ENCODE assay signal across 24 mouse cellular contexts in genomic region chr11:14798314-14798713, GRCm38 (mm10).
"Had no signal": no experiment of that assay in that cellular context is flagged by ENCODE, and none has a peak within 500 bp of the region (broad histone marks: within the 10 kb centered on the region; RNA-seq: fewer than 3 reads in every experiment).

No protein-coding gene starts in this region.

- H3K27ac ChIP-seq: heart, adult 2 months; heart, embryonic 13.5 days; heart, embryonic 15.5 days; kidney, embryonic 15.5 days; kidney, postnatal 0 days; left cerebral cortex, adult 2 months; limb, embryonic 13.5 days; limb, embryonic 15.5 days; liver, embryonic 12.5 days; liver, embryonic 14.5 days had no signal

- H3K9ac ChIP-seq: forebrain, postnatal 0 days; heart, embryonic 13.5 days; heart, embryonic 15.5 days; kidney, embryonic 15.5 days; limb, embryonic 13.5 days; limb, embryonic 15.5 days; liver, embryonic 12.5 days; liver, embryonic 14.5 days had no signal

- DNase-seq: forebrain, postnatal 0 days; gastrocnemius, postnatal 14 days; gastrocnemius, postnatal 36 days; heart, adult 11 months; heart, adult 2 months; heart, postnatal 14 days; heart, postnatal 36 days; kidney, adult 11 months; kidney, adult 2 months; kidney, adult 9 months; kidney, postnatal 14 days; kidney, postnatal 36 days; layer of hippocampus, adult 9-11 months had no signal

- H3K36me3 ChIP-seq: heart, embryonic 13.5 days; heart, embryonic 15.5 days; kidney, embryonic 15.5 days; limb, embryonic 13.5 days; limb, embryonic 15.5 days; liver, embryonic 12.5 days had no signal

- H3K4me3 ChIP-seq: heart, adult 2 months; heart, embryonic 13.5 days; heart, embryonic 15.5 days; kidney, embryonic 15.5 days; left cerebral cortex, adult 2 months; limb, embryonic 13.5 days; limb, embryonic 15.5 days; liver, embryonic 12.5 days had no signal

- ATAC-seq: forebrain, postnatal 0 days; intestine, embryonic 16.5 days; liver, embryonic 12.5 days had no signal

- H3K4me1 ChIP-seq: heart, embryonic 13.5 days; heart, embryonic 15.5 days; kidney, embryonic 15.5 days; limb, embryonic 13.5 days; limb, embryonic 15.5 days; liver, embryonic 12.5 days had no signal

- H3K9me3 ChIP-seq: heart, embryonic 13.5 days; heart, embryonic 15.5 days; kidney, embryonic 15.5 days; limb, embryonic 15.5 days; liver, embryonic 12.5 days had no signal

- H3K27me3 ChIP-seq: heart, embryonic 13.5 days; heart, embryonic 15.5 days; kidney, embryonic 15.5 days; limb, embryonic 13.5 days; limb, embryonic 15.5 days; liver, embryonic 12.5 days had no signal

- H3K4me2 ChIP-seq: heart, embryonic 11.5 days; heart, embryonic 13.5 days; heart, embryonic 15.5 days; kidney, embryonic 15.5 days; limb, embryonic 13.5 days; limb, embryonic 15.5 days; liver, embryonic 12.5 days had no signal
